Mouse (Mus musculus) monocyte, adult 5-6 weeks (primary cell): ENCODE measurements around the gene Papolg. TPM values are rescaled to one million over a fixed set of nuclear protein-coding genes. Genes with fewer than 3 reads are reported as not detected.
"Not testable (repeated sequence)": the region's sequence is repeated elsewhere in the genome, so short reads cannot be mapped to it uniquely, and the experiment has no call there.

Experiments used
- ATAC-seq: fragments of 153-309, 156-312 bp; replicated peaks from 2 replicates; pipeline ENCODE4 v1.8.0; 2017; ENCODE audit warnings: mild to moderate bottlenecking; ENCODE audit not compliant: low TSS enrichment, insufficient number of reproducible peaks, severe bottlenecking, poor library complexity, low FRiP score
- total RNA-seq: library from RNA; stranded (forward); fragments of 200-1000, 200-491, 200-594 nt; gene quantifications from 3 replicates; pipeline ENCODE4 v1.2.3, GENCODE M21; 2017

The Papolg gene
- 37.7 to 56.4 TPM (median 38.9 TPM) in 3 replicates for total RNA-seq

- ATAC-seq, result peak; percentile 92
Measured at GRCm38 (mm10) chr11:23895060-23895426, at the start of gene Papolg. Papolg (minus strand) TSS chr11:23895253.

DNA sequence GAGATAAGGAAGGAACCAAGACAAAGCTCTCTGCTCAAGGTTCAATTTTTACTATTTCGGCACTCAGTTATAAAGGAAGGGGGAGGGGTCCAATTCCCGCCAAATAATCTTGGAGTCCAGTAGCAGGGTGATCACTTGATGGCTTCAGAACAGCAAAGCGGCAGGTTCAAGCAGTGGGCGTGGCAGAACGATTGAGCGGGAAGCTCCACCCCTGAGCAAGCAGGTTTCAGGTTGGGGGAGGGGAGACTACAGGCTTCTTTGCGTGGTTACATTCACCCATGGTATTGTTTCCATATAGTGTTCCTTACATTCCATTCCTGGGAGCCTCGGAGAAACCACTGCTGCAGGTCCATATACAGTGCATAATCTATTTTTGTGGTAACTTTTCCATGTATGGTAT lies 33.1 kb upstream of the Papolg start:
- not testable (repeated sequence) for ATAC-seq

- ATAC-seq, result no peak
Measured at GRCm38 (mm10) chr11:23927643-23928042, 32.6 kb upstream of the Papolg start.

DNA sequence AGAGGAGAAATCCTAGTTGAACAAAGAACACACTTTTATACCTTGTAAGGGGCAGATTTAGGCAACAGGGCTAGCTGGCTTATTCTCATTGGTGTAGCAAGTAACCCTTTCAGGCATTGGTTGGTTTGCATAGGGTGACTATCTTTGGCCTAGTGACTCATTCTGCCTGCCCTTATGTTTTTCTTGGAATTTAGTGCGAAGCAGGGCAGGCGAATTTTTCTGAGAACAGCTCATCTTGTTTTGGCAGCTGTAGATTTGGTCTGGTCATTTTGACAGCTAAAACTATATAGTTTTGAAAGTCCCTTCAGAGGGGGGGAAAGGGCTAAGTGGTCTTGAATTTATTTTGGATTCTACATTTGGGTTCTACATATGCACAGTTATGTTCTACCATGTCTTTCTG lies 18.8 kb upstream of the Papolg start:
- not testable (repeated sequence) for ATAC-seq

GRCm38 (mm10) chr11:23903909-23904308 lies 8.9 kb upstream of the Papolg start:
- no peak for ATAC-seq

DNA sequence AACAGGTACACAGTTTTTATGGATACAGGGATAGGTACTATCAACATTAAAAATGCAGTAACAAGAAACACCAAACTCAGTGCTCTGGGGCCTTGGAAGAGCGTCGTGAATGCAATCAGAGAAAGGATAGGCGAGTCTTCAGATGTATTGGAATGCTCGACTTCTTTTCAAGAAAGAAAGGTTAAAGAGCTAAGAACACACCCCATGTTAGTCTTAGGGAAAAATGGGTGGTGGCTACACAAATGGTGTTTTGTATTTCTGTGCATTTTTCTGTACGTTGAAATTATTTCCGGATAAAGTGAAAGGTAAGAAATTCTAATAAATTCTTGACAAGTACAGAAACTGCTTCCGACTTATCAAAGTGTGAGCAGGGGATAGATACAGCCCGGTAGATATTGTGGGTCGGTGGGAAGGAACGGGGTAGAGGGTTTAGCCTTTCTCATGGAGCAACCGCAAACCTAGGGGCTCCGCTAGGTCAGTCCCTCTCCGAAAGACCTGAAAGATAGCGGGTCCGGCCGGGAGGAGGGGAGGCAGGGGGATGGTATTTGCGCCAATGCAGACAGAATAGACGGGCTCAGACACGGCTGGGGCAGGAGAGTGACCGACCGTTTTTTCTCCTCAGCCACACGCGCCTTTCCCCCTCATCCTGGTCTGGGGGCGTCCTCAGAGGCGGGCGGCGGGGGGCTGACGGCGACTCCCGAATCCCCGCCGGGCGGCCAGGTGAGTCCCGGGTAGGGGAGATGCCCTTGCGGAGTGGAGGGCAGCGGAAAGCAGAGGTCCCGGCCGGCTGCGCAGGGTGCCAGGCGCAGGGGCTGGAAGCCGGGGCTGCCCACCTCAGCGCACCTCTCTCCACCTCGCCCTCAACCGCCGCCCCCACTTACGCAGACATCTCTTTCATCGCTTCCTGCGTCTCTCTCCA lies 653 bp downstream of the Papolg start:
- peak; percentile 10; the same call in 1 of the 2 replicates for ATAC-seq

GRCm38 (mm10) chr11:23893556-23893955 lies 1.5 kb downstream of the Papolg start:
- ATAC-seq, result no peak

DNA sequence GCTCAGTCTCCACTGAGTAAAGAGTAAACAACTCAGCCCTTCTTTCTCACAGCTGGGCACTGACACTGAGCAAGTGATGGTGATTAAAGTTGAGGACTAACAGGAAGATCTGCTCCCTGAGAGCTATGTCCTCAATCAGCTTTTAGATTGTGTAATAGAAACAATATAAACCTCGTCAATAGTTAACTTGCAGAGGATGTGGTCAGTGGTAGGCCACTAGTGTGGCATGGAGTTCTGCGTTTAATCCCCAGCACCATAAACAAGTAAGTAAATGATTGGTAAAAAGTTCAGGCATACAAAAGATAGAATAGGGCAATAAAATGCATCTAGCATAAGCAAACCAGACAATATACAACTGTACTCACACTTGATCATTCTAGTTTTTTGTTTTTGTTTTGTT lies 30.7 kb downstream of the Papolg start:
- ATAC-seq, result no peak

DNA sequence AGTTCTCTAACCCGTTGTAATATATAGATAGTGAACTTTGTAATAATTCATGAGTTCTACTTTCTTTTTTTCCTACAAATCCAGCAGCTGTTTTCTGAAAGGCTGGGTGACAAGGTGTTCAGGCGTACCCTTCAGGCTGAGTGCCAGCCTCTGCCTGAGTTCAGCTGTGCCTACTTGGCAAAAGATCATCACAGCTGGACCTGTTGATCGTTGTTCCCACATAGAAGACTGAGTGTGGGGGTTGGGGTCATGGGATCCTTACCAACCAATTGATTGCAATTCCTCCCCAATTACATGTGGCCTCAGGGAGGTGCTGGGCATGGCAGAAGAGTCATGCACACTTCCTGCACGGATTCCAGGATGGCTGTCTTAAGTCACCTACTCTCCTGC lies 38.3 kb downstream of the Papolg start:
- ATAC-seq, result no peak

DNA sequence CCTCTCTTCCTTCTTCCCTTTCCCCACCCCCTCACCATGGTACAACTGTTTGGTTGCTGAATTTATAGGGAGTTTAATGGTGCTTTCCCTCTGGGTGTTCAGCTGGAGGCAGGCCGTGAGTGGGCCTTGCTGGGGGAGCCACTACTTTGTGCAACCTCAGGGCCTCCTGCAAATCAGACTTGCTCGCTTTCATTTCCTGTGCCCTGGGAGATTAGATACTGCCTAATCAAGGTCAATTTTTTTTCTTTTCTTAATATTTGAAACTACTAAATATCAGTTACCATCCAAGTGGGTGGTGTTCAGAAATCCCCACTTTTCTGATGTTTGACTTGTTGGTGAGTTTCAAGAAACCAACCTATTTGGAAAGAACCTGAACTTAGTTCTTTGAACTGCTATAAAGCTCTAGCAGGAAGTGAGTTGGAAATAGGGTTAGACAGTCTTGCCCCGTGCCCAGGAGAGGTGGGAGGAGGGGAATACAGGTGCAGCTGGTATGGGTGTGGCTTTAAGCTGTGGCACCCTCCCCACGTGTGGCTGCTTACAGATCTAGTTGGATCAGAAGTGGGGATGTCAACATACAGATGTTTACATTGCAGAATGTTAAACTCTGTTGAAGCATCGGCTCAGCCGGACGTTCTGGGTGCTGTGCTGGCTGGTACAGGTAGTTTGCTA lies 38.9 kb downstream of the Papolg start:
- no peak for ATAC-seq

GRCm38 (mm10) chr11:23855182-23855802 lies 39.8 kb downstream of the Papolg start:
- ATAC-seq, result peak; percentile 84

DNA sequence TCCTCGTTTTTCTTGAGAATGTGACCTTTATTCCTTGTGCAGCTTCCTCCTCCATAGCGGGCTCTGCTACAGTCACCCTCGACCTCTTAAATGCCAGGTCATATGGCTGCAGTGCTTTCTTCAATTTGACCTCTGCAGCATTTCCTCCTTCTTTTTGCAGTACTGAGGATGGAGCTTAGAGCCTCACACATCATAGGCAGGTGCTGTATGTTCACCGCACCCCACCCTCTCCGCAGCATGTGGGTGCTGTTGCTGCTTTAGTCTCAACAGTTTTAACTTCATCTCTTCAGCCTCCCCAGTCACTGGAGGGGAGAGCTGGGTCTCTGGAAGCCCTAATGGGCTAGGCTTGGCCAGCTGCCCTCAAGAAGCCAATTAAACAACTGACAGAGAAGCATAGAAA lies 41.7 kb downstream of the Papolg start:
- no peak for ATAC-seq

DNA sequence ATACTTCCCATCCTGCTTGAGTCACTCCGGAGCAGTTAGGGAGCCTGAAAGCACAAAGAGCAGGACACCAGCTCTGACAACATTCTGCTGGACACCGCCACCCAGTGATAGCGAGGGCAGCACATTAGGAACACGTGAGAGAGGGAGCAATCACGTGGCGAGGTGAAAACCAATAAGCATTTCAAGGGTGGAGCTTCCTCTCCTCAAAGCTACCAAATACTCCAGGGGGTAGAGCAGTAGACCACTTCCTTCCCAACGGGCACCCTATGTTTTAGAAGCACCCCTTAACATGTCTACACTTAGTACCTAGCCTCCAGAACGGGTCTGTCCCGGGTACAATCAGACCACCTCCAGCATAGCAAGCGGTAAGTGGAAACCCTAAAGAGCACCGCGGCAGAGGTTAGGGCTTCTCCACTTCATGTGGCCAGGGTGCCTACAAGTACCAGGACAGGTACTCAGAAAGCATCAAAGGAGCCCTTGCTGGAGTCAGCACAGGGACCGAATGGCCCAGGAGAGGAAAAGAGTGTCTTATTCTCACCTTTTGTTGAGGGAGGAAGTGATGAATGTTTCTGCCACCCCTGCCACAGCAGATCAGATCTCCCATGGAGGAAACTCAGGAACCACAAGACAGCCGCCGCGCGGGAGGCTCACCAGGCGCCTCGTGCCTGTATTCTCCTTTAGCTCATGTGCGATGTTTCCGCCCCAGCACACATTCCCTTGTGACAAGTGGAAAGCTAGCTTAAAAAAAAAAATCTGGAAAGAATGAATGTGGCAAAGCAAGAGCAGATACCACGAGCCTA lies 48.8 kb downstream of the Papolg start:
- peak; percentile 92 for ATAC-seq

DNA sequence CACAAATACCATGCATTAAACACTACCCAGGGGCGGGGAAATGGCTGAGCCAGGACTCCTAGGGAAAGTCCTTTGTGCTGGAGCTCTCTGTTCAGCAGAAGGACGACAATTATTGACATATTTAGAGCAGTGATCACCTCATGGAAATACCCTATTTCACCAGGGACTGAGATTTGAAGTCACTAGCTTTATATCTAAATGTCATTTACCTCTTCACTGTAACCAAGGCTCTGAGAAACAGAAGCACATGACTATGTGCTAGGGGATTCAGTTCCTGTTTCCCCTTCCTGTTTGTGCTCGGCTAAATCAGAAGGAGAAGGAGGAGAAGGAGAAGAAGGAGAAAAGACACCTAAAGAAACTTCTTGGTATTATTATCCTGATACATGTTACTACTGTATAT lies 71.8 kb downstream of the Papolg start:
- peak; percentile 81 for ATAC-seq

- peak; percentile 77 for ATAC-seq
Measured at GRCm38 (mm10) chr11:23821652-23822051, 73.4 kb downstream of the Papolg start.

DNA sequence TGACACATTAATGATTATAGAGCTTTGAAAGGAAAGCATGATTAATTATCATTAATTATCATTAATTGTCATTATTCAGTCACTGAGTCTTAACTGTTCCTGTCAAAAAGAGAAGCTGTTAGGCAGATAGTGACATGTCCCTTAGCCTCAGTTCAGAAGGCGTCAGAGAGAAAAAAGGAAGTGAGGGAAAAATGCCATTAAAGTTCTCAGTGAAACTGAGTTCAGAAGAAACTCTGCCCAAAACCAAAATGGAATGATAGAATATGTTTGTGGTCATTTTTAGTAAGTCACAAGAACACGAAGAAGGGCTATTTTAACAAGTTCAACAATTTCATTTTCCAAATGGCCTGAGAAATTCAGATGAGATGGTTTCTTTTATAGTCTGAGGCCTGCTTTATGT lies 74.1 kb downstream of the Papolg start:
- ATAC-seq, result 0 out of 2 replicates have a peak, but pooled peaks have one; percentile 36

DNA sequence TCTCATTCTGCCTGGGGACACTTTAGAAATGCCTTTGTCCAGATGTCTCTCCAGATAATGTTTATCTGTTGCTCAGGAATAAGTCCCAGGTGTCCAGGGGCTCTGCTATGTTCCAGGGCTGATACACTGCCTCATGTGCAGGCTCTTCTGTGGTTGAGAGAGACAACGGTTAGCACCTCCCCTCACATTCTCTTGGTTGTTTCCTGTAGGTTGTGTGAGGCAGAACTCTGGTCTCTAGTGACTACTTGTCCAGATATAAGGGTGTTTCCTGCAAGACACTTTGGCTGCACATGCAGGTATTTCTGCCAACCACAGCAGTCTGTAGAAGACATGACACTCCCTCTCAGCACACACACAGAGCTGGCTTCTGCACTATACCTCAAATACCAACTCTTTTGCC lies 76.3 kb downstream of the Papolg start:
- no peak for ATAC-seq
